Mouse (Mus musculus) embryonic fibroblast, embryonic 13.5 days (primary cell): ENCODE measurements around the gene Usf3. TPM values are rescaled to one million over a fixed set of nuclear protein-coding genes. Genes with fewer than 3 reads are reported as not detected.

Experiments
- H3K27ac ChIP-seq: 2 replicates; pipeline ENCODE4 v1.5.1; 2012; ENCODE audit warnings: low read length, control low read depth, inconsistent platforms; ENCODE audit not compliant: insufficient read depth
- H3K4me1 ChIP-seq: 2 replicates; pipeline ENCODE4 v1.6.1; 2011; ENCODE audit warnings: low read length; ENCODE audit not compliant: control insufficient read depth, insufficient read depth
- H3K4me3 ChIP-seq: 2 replicates; pipeline ENCODE4 v1.5.1; 2011; ENCODE audit warnings: mild to moderate bottlenecking, control low read depth, low read length; ENCODE audit not compliant: insufficient read depth
- CTCF ChIP-seq: IDR thresholded peaks from 2 replicates; pipeline ENCODE4 v1.5.1; 2011; ENCODE audit warnings: mild to moderate bottlenecking, control low read depth, low read length, moderate library complexity, borderline replicate concordance; ENCODE audit not compliant: insufficient read depth
- POLR2A ChIP-seq: IDR thresholded peaks from 2 replicates; pipeline ENCODE4 v1.6.1; 2011; ENCODE audit warnings: low read depth, mild to moderate bottlenecking, control low read depth, low read length, moderate library complexity
- polyA plus RNA-seq: library from polyadenylated mRNA; stranded (reverse); fragments of >200 nt; gene quantifications from 2 replicates; pipeline ENCODE4 v1.2.4, GENCODE M21; 2011; ENCODE audit warnings: low read depth; ENCODE audit not compliant: missing spikeins, insufficient read length

Usf3 gene
- polyA plus RNA-seq, 1 experiment = 15.8 TPM

DNA sequence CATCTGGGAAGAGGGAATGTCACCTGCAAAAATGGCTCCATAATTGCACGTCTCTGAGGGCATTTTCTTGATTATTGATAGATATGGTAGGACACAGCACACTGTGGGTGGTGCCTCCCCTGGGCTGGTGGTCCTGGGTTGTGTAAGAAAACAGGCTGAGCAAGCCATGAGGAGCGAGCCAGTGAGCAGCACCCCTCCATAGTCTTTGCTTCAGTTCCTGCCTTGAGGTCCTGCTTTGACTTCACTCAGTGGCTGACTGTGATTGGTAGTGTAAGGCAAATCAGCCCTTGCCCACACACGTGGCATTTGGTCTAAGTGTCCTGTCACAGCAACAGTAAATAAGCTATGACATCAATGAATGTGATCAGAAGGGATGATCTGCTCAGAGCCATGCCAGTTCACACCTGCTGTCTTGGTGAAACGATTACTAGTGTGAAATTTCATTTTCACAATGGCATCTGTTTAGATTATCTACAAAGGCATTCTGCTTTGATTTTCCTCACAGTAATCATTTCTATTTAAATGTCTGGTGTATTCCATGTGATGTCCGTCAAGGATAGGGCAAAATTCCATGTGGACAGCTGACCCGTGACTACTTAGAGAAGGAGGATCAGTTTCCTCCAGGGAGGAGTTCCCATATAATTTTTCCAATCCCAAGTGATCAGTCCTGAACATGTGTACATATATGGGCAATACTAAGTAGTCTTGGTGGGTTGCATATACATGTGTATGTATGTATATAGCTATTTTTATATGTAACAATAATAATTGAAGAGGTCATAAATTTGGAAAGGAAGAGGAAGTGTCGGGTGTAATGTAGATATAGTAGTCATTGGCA, 81.0 kb downstream of the Usf3 start:
- TF ChIP-seq CTCF (no peak), POLR2A (no peak)
- H3K4me1 ChIP-seq = no peaks in the 10 kb centered on the region
- no peak overlapping the region for H3K4me3 ChIP-seq
- no peak overlapping the region for H3K27ac ChIP-seq

DNA sequence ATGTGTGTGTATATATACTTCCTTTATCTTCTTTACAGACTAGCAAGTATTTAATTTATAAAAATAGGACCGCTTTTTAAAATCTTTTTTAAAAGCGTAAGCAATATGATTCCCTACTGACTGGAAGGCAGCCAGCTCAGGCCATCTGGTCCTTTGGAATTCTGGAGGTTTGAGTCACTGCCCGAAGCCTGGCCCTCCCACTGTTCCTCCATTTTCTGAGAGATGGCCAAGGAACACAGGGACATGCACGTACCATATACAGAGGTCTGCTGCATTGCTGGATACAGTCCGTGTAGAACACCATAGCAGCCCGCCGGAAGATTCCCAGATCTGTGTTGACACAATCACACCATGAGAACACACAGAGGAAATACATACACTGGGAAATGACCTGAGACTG, 81.7 kb downstream of the Usf3 start:
- Histone ChIP-seq H3K4me3 (no peak overlapping the region), H3K4me1 (no peaks in the 10 kb centered on the region), H3K27ac (no peak overlapping the region)
- TF ChIP-seq CTCF = no peak
- no peak for TF ChIP-seq POLR2A

- Histone ChIP-seq H3K4me1 (no peaks in the 10 kb centered on the region), H3K4me3 (no peak overlapping the region), H3K27ac (no peak overlapping the region)
- TF ChIP-seq CTCF (no peak), POLR2A (no peak)
These were observed 84.4 kb downstream of the Usf3 start for GRCm38 (mm10) chr16:44257476-44257875.

DNA sequence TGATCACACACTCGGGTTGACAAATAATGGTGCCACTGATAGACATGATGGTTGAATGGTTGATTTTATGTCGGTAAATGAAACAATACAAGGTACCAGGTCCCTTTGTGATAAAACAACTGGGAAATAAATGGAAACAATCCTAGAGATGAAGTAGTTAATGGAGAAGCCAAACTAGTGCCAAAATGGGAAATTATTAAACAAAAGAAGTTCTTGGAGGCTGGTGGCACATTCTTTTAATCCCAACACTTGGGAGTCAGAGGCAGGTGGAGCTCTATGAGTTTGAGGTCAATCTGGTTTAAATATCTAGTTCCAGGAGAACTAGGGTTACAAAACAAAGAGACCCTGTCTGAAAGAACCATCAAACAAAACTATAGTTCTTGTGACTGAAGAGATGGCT, 91.9 kb downstream of the Usf3 start:
- Histone ChIP-seq H3K27ac (no peak overlapping the region), H3K4me3 (no peak overlapping the region), H3K4me1 (no peaks in the 10 kb centered on the region)
- TF ChIP-seq POLR2A (no peak), CTCF (no peak)

- no peak for TF ChIP-seq POLR2A
- TF ChIP-seq CTCF = no peak
- H3K4me3 ChIP-seq = no peak overlapping the region
- H3K4me1 ChIP-seq = no peaks in the 10 kb centered on the region
- no peak overlapping the region for H3K27ac ChIP-seq
These were observed 92.5 kb downstream of the Usf3 start for GRCm38 (mm10) chr16:44265562-44265961.

DNA sequence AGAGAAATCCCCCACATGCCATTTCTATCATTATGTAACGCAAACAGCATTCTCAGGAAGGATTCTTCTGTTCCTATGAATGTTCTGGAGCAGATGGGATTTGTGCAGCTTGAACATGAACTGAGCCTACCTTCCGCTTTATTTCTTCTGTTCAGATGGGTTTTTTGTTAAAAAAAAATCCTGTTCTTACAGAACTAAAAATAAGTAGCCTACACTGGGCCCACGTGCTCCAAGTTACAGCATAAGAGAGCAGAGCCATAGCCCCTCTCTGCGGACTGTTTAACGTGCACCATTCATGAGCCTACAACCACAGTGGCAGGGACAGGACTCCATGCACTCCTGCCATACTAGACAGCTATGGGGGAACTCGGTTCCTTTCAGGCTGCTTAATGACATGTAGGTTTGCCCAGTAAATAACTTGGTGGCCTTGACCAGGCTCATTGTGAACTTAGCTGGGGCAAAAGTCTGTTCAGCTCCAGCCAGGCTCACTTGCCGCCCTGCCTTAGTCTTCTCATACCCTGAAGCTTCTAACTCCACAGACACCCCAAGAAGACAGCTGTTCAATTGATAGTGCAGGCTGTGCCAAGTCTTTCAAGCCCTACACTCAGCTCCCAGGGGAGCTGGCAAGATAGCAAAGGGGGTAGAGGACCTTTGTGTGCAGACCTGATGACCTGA, 95.6 kb downstream of the Usf3 start:
- Histone ChIP-seq H3K27ac (no peak overlapping the region), H3K4me3 (no peak overlapping the region)

DNA sequence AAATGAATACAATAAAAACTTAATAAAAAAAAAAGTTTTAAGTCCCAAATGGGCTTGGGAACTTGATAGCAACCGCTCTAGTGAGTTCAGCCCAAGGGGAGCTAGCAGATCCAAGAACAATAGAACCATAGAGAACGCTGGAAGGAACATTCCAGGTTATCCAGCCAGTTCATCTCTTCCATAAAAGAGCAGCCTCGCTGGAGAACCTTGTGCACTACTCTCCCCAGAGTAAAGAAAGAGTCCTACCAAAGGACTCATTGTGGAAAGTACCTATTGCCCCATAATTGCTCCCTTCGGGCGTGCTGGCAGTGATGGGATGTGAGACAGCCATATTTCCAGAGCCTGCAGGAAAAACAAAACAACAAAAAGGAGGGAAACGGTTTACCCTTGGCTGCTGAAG, 96.5 kb downstream of the Usf3 start:
- no peak overlapping the region for H3K27ac ChIP-seq
- H3K4me1 ChIP-seq = no peaks in the 10 kb centered on the region
- no peak for TF ChIP-seq POLR2A
- H3K4me3 ChIP-seq = no peak overlapping the region

More for the DNA sequence above, 95.6 kb downstream of the Usf3 start:
- TF ChIP-seq POLR2A = no peak
- no peak for TF ChIP-seq CTCF
- H3K4me1 ChIP-seq = no peaks in the 10 kb centered on the region

DNA sequence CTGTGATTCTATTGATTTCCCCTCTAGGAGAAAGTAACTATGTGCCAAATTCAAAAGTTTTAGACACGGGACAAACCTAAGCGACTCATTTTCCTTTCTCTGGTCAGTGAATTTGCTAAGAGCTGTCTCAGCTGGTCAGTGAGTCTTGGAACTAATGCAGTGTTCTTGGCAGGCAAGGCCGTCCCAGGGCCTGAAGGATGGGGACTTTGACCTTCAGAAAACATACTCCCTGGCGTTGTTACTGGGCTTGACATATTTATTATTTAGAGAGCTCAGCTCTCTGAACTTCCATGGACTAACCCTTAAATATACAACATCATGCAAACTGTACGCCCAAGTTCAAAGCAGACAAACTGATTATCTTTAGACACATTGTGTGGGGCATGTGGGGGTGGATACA, 97.6 kb downstream of the Usf3 start:
- Histone ChIP-seq H3K4me3 (no peak overlapping the region), H3K27ac (no peak overlapping the region), H3K4me1 (no peaks in the 10 kb centered on the region)
- TF ChIP-seq CTCF (no peak), POLR2A (no peak)

- Histone ChIP-seq H3K4me3 (no peak overlapping the region), H3K27ac (no peak overlapping the region), H3K4me1 (no peaks in the 10 kb centered on the region)
- TF ChIP-seq POLR2A (no peak), CTCF (no peak)
These were observed 98.5 kb downstream of the Usf3 start for GRCm38 (mm10) chr16:44271371-44272038.

Other genes with a start within 250 kb of the Usf3 start
- 24.0 and 24.8 TPM in 2 replicates for gene Qtrt2, start 246.4 kb upstream of the Usf3 start, polyA plus RNA-seq
- gene Zdhhc23, start 193.5 kb upstream of the Usf3 start, polyA plus RNA-seq = not detected in 2 replicates
- gene Gramd1c, start 109.9 kb upstream of the Usf3 start, polyA plus RNA-seq = 5.6 and 6.0 TPM in 2 replicates
- 82.2 and 95.8 TPM in 2 replicates for gene Atp6v1a, start 33.5 kb upstream of the Usf3 start, polyA plus RNA-seq
- gene Naa50, start 33.4 kb upstream of the Usf3 start, polyA plus RNA-seq = 88.7 and 110 TPM in 2 replicates
- not detected in 2 replicates for gene Sidt1, start 159.9 kb downstream of the Usf3 start, polyA plus RNA-seq
- gene Spice1, start 173.9 kb downstream of the Usf3 start, polyA plus RNA-seq = 22.2 and 25.4 TPM in 2 replicates
- not detected in 2 replicates for gene Cfap44, start 221.6 kb downstream of the Usf3 start, polyA plus RNA-seq